29 mouse cellular contexts compared by ENCODE assay signal in genomic region chr11:108987226-108987625, GRCm38 (mm10).
DNase-seq lines count a peak whose midpoint lies in the region; ATAC-seq and TF ChIP-seq lines count a peak whose summit lies in the region.
"Had no signal": no experiment of that assay in that cellular context is flagged by ENCODE, and none has a peak within 500 bp of the region (broad histone marks: within the 10 kb centered on the region; RNA-seq: fewer than 3 reads in every experiment).

No protein-coding gene starts in this region.

- no peak overlapping the region for H3K27ac ChIP-seq in forebrain, embryonic 13.5 days
- H3K27ac ChIP-seq in forebrain, embryonic 12.5 days: no peak overlapping the region
- H3K27ac ChIP-seq in hindbrain, postnatal 0 days: no peak overlapping the region
- H3K27ac ChIP-seq in hindbrain, embryonic 16.5 days (ENCODE audit: low read depth, low read length): no peak overlapping the region
- H3K27ac ChIP-seq: embryonic facial prominence, embryonic 12.5 days; heart, embryonic 10.5 days; heart, embryonic 15.5 days; kidney, postnatal 0 days; liver, embryonic 14.5 days; midbrain, embryonic 15.5 days; stomach, postnatal 0 days had no signal

- no peaks in the 10 kb centered on the region for H3K9me3 ChIP-seq in forebrain, embryonic 13.5 days (replicated peaks)
- no peaks in the 10 kb centered on the region for H3K9me3 ChIP-seq in forebrain, embryonic 12.5 days
- H3K9me3 ChIP-seq in hindbrain, postnatal 0 days (ENCODE audit: low read length): no peaks in the 10 kb centered on the region
- no peaks in the 10 kb centered on the region for H3K9me3 ChIP-seq in hindbrain, embryonic 16.5 days (ENCODE audit: control insufficient read depth, low read length)
- H3K9me3 ChIP-seq: embryonic facial prominence, embryonic 12.5 days; heart, embryonic 10.5 days; heart, embryonic 15.5 days; midbrain, embryonic 15.5 days had no signal

- no peaks in the 10 kb centered on the region for H3K36me3 ChIP-seq in forebrain, embryonic 13.5 days (ENCODE audit: poor library complexity, severe bottlenecking)
- H3K36me3 ChIP-seq in forebrain, embryonic 12.5 days (replicated peaks): no peaks in the 10 kb centered on the region
- H3K36me3 ChIP-seq in hindbrain, postnatal 0 days (ENCODE audit: insufficient read depth, low read length): no peaks in the 10 kb centered on the region
- no peaks in the 10 kb centered on the region for H3K36me3 ChIP-seq in hindbrain, embryonic 16.5 days (ENCODE audit: control insufficient read depth, insufficient read depth, low read length)
- H3K36me3 ChIP-seq: embryonic facial prominence, embryonic 12.5 days; G1E; heart, embryonic 10.5 days; heart, embryonic 15.5 days; midbrain, embryonic 15.5 days had no signal

- no peak overlapping the region for H3K4me2 ChIP-seq in forebrain, embryonic 13.5 days
- H3K4me2 ChIP-seq in forebrain, embryonic 12.5 days: no peak overlapping the region
- no peak overlapping the region for H3K4me2 ChIP-seq in hindbrain, postnatal 0 days (ENCODE audit: low read depth, low read length)
- no peak overlapping the region for H3K4me2 ChIP-seq in hindbrain, embryonic 16.5 days (ENCODE audit: low read length)
- H3K4me2 ChIP-seq: embryonic facial prominence, embryonic 12.5 days; heart, embryonic 15.5 days; lung, embryonic 14.5 days; midbrain, embryonic 15.5 days had no signal

- H3K9ac ChIP-seq in forebrain, embryonic 13.5 days: no peak overlapping the region
- H3K9ac ChIP-seq in forebrain, embryonic 12.5 days: no peak overlapping the region
- H3K9ac ChIP-seq in hindbrain, postnatal 0 days (replicated peaks; ENCODE audit: low read length): no peak overlapping the region
- no peak overlapping the region for H3K9ac ChIP-seq in hindbrain, embryonic 16.5 days (ENCODE audit: low read depth, low read length)
- H3K9ac ChIP-seq: embryonic facial prominence, embryonic 12.5 days; heart, embryonic 15.5 days; liver, embryonic 14.5 days; lung, embryonic 14.5 days; midbrain, embryonic 15.5 days had no signal

- WGBS in forebrain, embryonic 13.5 days: 82% methylated on average over 3 of the region's 3 CpGs
- 86% methylated on average over 3 of the region's 3 CpGs for WGBS in forebrain, embryonic 12.5 days
- WGBS in hindbrain, postnatal 0 days: 62% methylated on average over 3 of the region's 3 CpGs
- WGBS in hindbrain, embryonic 16.5 days: 63% methylated on average over 3 of the region's 3 CpGs
- WGBS in lung, adult 2 months: 64% methylated on average over 3 of the region's 3 CpGs

- H3K4me1 ChIP-seq in forebrain, embryonic 13.5 days: 0 out of 2 replicates have a peak, but pooled peaks cover 5% of the 10 kb centered on the region
- 0 out of 2 replicates have a peak, but pooled peaks cover 9% of the 10 kb centered on the region for H3K4me1 ChIP-seq in forebrain, embryonic 12.5 days
- peaks cover 10% of the 10 kb centered on the region; the same call in 1 of the 2 replicates for H3K4me1 ChIP-seq in hindbrain, postnatal 0 days (ENCODE audit: insufficient read depth, low read length)
- peaks cover 4% of the 10 kb centered on the region; the same call in 1 of the 2 replicates for H3K4me1 ChIP-seq in hindbrain, embryonic 16.5 days (ENCODE audit: control insufficient read depth, insufficient read depth, low read depth, low read length)
- H3K4me1 ChIP-seq in lung, adult 2 months (ENCODE audit: control insufficient read depth, insufficient read depth, low read length): no peaks in the 10 kb centered on the region
- H3K4me1 ChIP-seq: midbrain, embryonic 15.5 days had no signal

- TF ChIP-seq POLR2A in lung, adult 2 months (IDR thresholded peaks at IDR 0.05; ENCODE audit: borderline replicate concordance, extremely low read depth, low read depth, low read length): no peak

- DNase-seq in hindbrain, postnatal 0 days (ENCODE audit: low spot score): peak; percentile 55
- peak; percentile 43 for DNase-seq in right cerebral cortex, adult 18-20 months
- DNase-seq in right cerebral cortex, postnatal 14 days: no peak
- DNase-seq in lung, adult 2 months: no peak
- DNase-seq: adrenal gland, postnatal 10 days; cerebellum, adult 2 months; cerebellum, postnatal 25 days; embryo, embryonic 11 days; gastrocnemius, postnatal 14 days; heart, adult 11 months; kidney, adult 8-10 months; kidney, postnatal 4 days; liver; lung, embryonic 14.5 days; lung, postnatal 14 days; right cerebral cortex, postnatal 4 days; thymus, postnatal 4 days had no signal

- H3K27me3 ChIP-seq in forebrain, embryonic 13.5 days: no peaks in the 10 kb centered on the region
- no peaks in the 10 kb centered on the region for H3K27me3 ChIP-seq in forebrain, embryonic 12.5 days
- no peaks in the 10 kb centered on the region for H3K27me3 ChIP-seq in hindbrain, postnatal 0 days (ENCODE audit: insufficient read depth, low read length)
- H3K27me3 ChIP-seq in hindbrain, embryonic 16.5 days (replicated peaks; ENCODE audit: control insufficient read depth, insufficient read depth, low read length): no peaks in the 10 kb centered on the region
- H3K27me3 ChIP-seq: embryonic facial prominence, embryonic 12.5 days; heart, embryonic 15.5 days; midbrain, embryonic 15.5 days had no signal

- TF ChIP-seq CTCF in hindbrain, postnatal 0 days (IDR thresholded peaks at IDR 0.05; ENCODE audit: low read depth): no peak
- no peak for TF ChIP-seq CTCF in lung, adult 2 months (IDR thresholded peaks at IDR 0.05; ENCODE audit: insufficient read depth, low read length)

- H3K4me3 ChIP-seq in forebrain, embryonic 13.5 days: no peak overlapping the region
- no peak overlapping the region for H3K4me3 ChIP-seq in forebrain, embryonic 12.5 days (replicated peaks)
- H3K4me3 ChIP-seq in hindbrain, postnatal 0 days (ENCODE audit: low read length): no peak overlapping the region
- no peak overlapping the region for H3K4me3 ChIP-seq in hindbrain, embryonic 16.5 days (ENCODE audit: low read length)
- no peak overlapping the region for H3K4me3 ChIP-seq in lung, adult 2 months (replicated peaks; ENCODE audit: extremely low read depth, low read depth, low read length)
- H3K4me3 ChIP-seq: embryonic facial prominence, embryonic 12.5 days; heart, embryonic 10.5 days; heart, embryonic 15.5 days; midbrain, embryonic 15.5 days had no signal

- peak; percentile 45; the same call in 1 of the 2 replicates for ATAC-seq in forebrain, embryonic 13.5 days
- ATAC-seq in forebrain, embryonic 12.5 days (ENCODE audit: low FRiP score): no peak
- peak; percentile 48 for ATAC-seq in hindbrain, postnatal 0 days
- ATAC-seq in hindbrain, embryonic 16.5 days: no peak
- ATAC-seq: intestine, embryonic 16.5 days; midbrain, embryonic 15.5 days had no signal

Comparison
In these comparisons a context has a peak if more than half of its experiments do, and no peak if none do; other contexts are left out.
1. ATAC-seq: peak in forebrain, embryonic 13.5 days (single experiment) and hindbrain, postnatal 0 days (single experiment); none in forebrain, embryonic 12.5 days (single experiment) and hindbrain, embryonic 16.5 days (single experiment).
2. DNase-seq: peak in hindbrain, postnatal 0 days (single experiment) and right cerebral cortex, adult 18-20 months (single experiment); none in right cerebral cortex, postnatal 14 days (single experiment) and lung, adult 2 months (single experiment).